Comparison of ENCODE assay signal across 8 mouse cellular contexts in the genomic region with DNA sequence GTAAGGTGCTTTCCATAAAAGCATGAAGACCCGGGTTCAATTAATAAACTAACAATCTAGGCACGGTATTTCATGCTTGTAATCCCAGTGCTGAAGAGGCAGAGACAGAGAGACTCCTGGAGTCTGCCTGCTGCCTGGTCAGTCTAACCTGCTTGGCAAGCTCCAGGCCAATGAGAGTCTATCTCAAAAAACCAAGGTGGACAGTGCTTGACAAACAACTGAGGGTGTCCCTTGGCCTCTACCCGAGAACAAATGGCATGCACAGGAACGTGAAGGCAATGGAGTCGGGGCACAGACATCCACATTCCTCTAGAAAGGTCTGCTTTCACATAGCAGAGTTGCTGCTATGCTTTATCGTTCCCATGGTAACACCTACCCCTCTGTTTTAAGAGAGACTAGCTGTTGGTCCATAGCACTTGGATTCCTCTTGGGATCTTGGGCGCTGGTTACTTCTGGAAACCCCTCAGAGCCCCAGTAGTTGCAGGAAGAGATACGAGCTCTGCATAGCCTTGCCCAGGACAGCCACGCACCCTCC. TPM values are rescaled to one million over a fixed set of nuclear protein-coding genes. Genes with fewer than 3 reads are reported as not detected.
A peak's percentile ranks its signal among the peaks of the same experiment; 100 is the strongest.
DNase-seq lines count a peak whose midpoint lies in the region; ATAC-seq lines count a peak whose summit lies in the region.

No protein-coding gene starts in this region.

- H3K4me1 ChIP-seq in kidney, embryonic 16.5 days (ENCODE audit: insufficient read depth, low read length), result peaks cover 45% of the 10 kb centered on the region
- H3K4me1 ChIP-seq in brown adipose tissue, adult 24 weeks (ENCODE audit: control insufficient read depth, insufficient read depth, insufficient read length, low read length), result peaks cover 46% of the 10 kb centered on the region
- H3K4me1 ChIP-seq in liver, embryonic 12.5 days, result peaks cover 44% of the 10 kb centered on the region

- no peak for DNase-seq in kidney, postnatal 14 days
- peak; percentile 55 for DNase-seq in forelimb bud, embryonic 11.5 days (ENCODE audit: low read depth, low spot score)
- DNase-seq in urinary bladder, postnatal 36 days (ENCODE audit: low spot score in 2 of 2), result no peak
- no peak for DNase-seq in layer of hippocampus, adult 9-10 months (ENCODE audit: low spot score)
- no peak for DNase-seq in adrenal gland, postnatal 25 days

- peak overlapping the region; percentile 36; the same call in 1 of the 2 replicates for H3K9ac ChIP-seq in kidney, embryonic 16.5 days (replicated peaks; ENCODE audit: low read length)
- no peak overlapping the region for H3K9ac ChIP-seq in liver, embryonic 12.5 days

- WGBS in kidney, embryonic 16.5 days, result 45% methylated on average over 9 of the region's 9 CpGs
- WGBS in liver, embryonic 12.5 days (ENCODE audit: insufficient replicate concordance), result 44% methylated on average over 9 of the region's 9 CpGs

- no peak overlapping the region for H3K4me3 ChIP-seq in kidney, embryonic 16.5 days (ENCODE audit: low read length)
- no peak overlapping the region for H3K4me3 ChIP-seq in brown adipose tissue, adult 24 weeks (ENCODE audit: insufficient read depth, low read depth, low read length)
- no peak overlapping the region for H3K4me3 ChIP-seq in liver, embryonic 12.5 days

- H3K9me3 ChIP-seq in kidney, embryonic 16.5 days (ENCODE audit: low read length), result no peaks in the 10 kb centered on the region
- H3K9me3 ChIP-seq in liver, embryonic 12.5 days (replicated peaks), result no peaks in the 10 kb centered on the region

- no peak overlapping the region for H3K4me2 ChIP-seq in kidney, embryonic 16.5 days (replicated peaks; ENCODE audit: low read depth, low read length)
- no peak overlapping the region for H3K4me2 ChIP-seq in liver, embryonic 12.5 days

- ATAC-seq in kidney, embryonic 16.5 days (ENCODE audit: low FRiP score, low TSS enrichment), result peak; percentile 13; the same call in 1 of the 2 replicates
- ATAC-seq in liver, embryonic 12.5 days, result no peak

- H3K27ac ChIP-seq in kidney, embryonic 16.5 days (ENCODE audit: low read length), result peak overlapping the region; percentile 89
- H3K27ac ChIP-seq in brown adipose tissue, adult 24 weeks (replicated peaks; ENCODE audit: low read depth, low read length), result peak overlapping the region; percentile 86
- peak overlapping the region; percentile 63 for H3K27ac ChIP-seq in liver, embryonic 12.5 days

- no peaks in the 10 kb centered on the region for H3K27me3 ChIP-seq in kidney, embryonic 16.5 days (ENCODE audit: insufficient read depth, low read length)
- peaks cover 4% of the 10 kb centered on the region; the same call in 1 of the 2 replicates for H3K27me3 ChIP-seq in liver, embryonic 12.5 days (replicated peaks)

- no peaks in the 10 kb centered on the region for H3K36me3 ChIP-seq in kidney, embryonic 16.5 days (ENCODE audit: insufficient read depth, low read length)
- H3K36me3 ChIP-seq in liver, embryonic 12.5 days, result no peaks in the 10 kb centered on the region

RNA-seq across cellular contexts. Expression of a gene that starts 24.8 kb away (rescaled TPM):
- polyA plus RNA-seq in kidney, embryonic 16.5 days (2015; fragmentation: Nextera tagmentation; extraction: Ambion mirVana), result 10.6 and 11.4 TPM in 2 replicates
- polyA plus RNA-seq in brown adipose tissue, adult 24 weeks (2012; ENCODE audit: insufficient read depth, insufficient read length, missing spikeins), result 31.0 and 33.4 TPM in 2 replicates
- 14.3 and 14.4 TPM in 2 replicates for polyA plus RNA-seq in liver, embryonic 12.5 days (2016; fragmentation: Nextera tagmentation; extraction: Ambion mirVana)
- total RNA-seq in adrenal gland, postnatal 25 days (2021), result 82.9 and 88.5 TPM in 2 replicates

RNA-seq across cellular contexts. Expression of a gene that starts 59.2 kb away (rescaled TPM):
- polyA plus RNA-seq in kidney, embryonic 16.5 days (2015; fragmentation: Nextera tagmentation; extraction: Ambion mirVana), result 41.7 and 45.1 TPM in 2 replicates
- 30.8 and 34.9 TPM in 2 replicates for polyA plus RNA-seq in brown adipose tissue, adult 24 weeks (2012; ENCODE audit: insufficient read depth, insufficient read length, missing spikeins)
- 39.8 TPM in 2 replicates for polyA plus RNA-seq in liver, embryonic 12.5 days (2016; fragmentation: Nextera tagmentation; extraction: Ambion mirVana)
- 39.1 and 46.5 TPM in 2 replicates for total RNA-seq in adrenal gland, postnatal 25 days (2021)
